Mouse (Mus musculus): Measurements from ENCODE around the gene Ltk. TPM values are rescaled to one million over a fixed set of nuclear protein-coding genes. Genes with fewer than 3 reads are reported as not detected.

Gene Ltk
- polyA plus RNA-seq, 1 experiment = not detected

GRCm38 (mm10) chr2:119745281-119745680 is 14.9 kb downstream of the Ltk start:
- TF ChIP-seq GATA1 (IDR thresholded peaks at IDR 0.05; ENCODE audit: low read length) (no peak), TAL1 (IDR thresholded peaks at IDR 0.05; ENCODE audit: low read length) (no peak)
- Histone ChIP-seq H3K27me3 (ENCODE audit: control insufficient read depth) (peaks cover 84% of the 10 kb centered on the region), H3K4me1 (ENCODE audit: control insufficient read depth) (peaks cover 41% of the 10 kb centered on the region), H3K36me3 (ENCODE audit: control insufficient read depth) (no peaks in the 10 kb centered on the region; the same call in 1 of the 2 replicates), H3K9me3 (ENCODE audit: control insufficient read depth, low read length) (no peaks in the 10 kb centered on the region; the same call in 1 of the 2 replicates), H3K4me3 (replicated peaks) (no peak overlapping the region)

- TF ChIP-seq TAL1 (IDR thresholded peaks at IDR 0.05; ENCODE audit: low read length) = no peak
- no peak for TF ChIP-seq GATA1 (IDR thresholded peaks at IDR 0.05; ENCODE audit: low read length)
- peaks cover 79% of the 10 kb centered on the region for H3K27me3 ChIP-seq (ENCODE audit: control insufficient read depth)
- peaks cover 41% of the 10 kb centered on the region for H3K4me1 ChIP-seq (ENCODE audit: control insufficient read depth)
- H3K4me3 ChIP-seq (replicated peaks) = peak overlapping the region; percentile 77
- no peaks in the 10 kb centered on the region; the same call in 1 of the 2 replicates for H3K36me3 ChIP-seq (ENCODE audit: control insufficient read depth)
- H3K9me3 ChIP-seq (ENCODE audit: control insufficient read depth, low read length) = no peaks in the 10 kb centered on the region; the same call in 1 of the 2 replicates
Observed at GRCm38 (mm10) chr2:119744163-119745111, 15.8 kb downstream of the Ltk start.

- no peaks in the 10 kb centered on the region for H3K36me3 ChIP-seq (ENCODE audit: control insufficient read depth)
- no peaks in the 10 kb centered on the region; the same call in 1 of the 2 replicates for H3K9me3 ChIP-seq (ENCODE audit: control insufficient read depth, low read length)
- H3K27me3 ChIP-seq (ENCODE audit: control insufficient read depth) = peaks cover 76% of the 10 kb centered on the region
- TF ChIP-seq TAL1 (IDR thresholded peaks at IDR 0.05; ENCODE audit: low read length) (no peak), GATA1 (IDR thresholded peaks at IDR 0.05; ENCODE audit: low read length) (no peak)
- peaks cover 41% of the 10 kb centered on the region for H3K4me1 ChIP-seq (ENCODE audit: control insufficient read depth)
- H3K4me3 ChIP-seq (replicated peaks) = peak overlapping the region; percentile 77
Observed at GRCm38 (mm10) chr2:119743808-119744162, 16.4 kb downstream of the Ltk start.

- H3K4me1 ChIP-seq (ENCODE audit: control insufficient read depth) = peaks cover 41% of the 10 kb centered on the region
- H3K27me3 ChIP-seq (ENCODE audit: control insufficient read depth) = peaks cover 80% of the 10 kb centered on the region
- no peak for TF ChIP-seq GATA1 (IDR thresholded peaks at IDR 0.05; ENCODE audit: low read length)
- no peak for TF ChIP-seq TAL1 (IDR thresholded peaks at IDR 0.05; ENCODE audit: low read length)
Observed at GRCm38 (mm10) chr2:119743176-119743807, 16.9 kb downstream of the Ltk start.

GRCm38 (mm10) chr2:119742461-119743175 is 17.6 kb downstream of the Ltk start:
- H3K9me3 ChIP-seq (ENCODE audit: control insufficient read depth, low read length) = no peaks in the 10 kb centered on the region; the same call in 1 of the 2 replicates
- H3K36me3 ChIP-seq (ENCODE audit: control insufficient read depth) = no peaks in the 10 kb centered on the region
- H3K27me3 ChIP-seq (ENCODE audit: control insufficient read depth) = peaks cover 79% of the 10 kb centered on the region
- peak overlapping the region; percentile 77 for H3K4me3 ChIP-seq (replicated peaks)
- TF ChIP-seq TAL1 (IDR thresholded peaks at IDR 0.05; ENCODE audit: low read length) (no peak), GATA1 (IDR thresholded peaks at IDR 0.05; ENCODE audit: low read length) (no peak)
- H3K4me1 ChIP-seq (ENCODE audit: control insufficient read depth) = peaks cover 41% of the 10 kb centered on the region

More at GRCm38 (mm10) chr2:119743176-119743807, 16.9 kb downstream of the Ltk start:
- Histone ChIP-seq H3K36me3 (ENCODE audit: control insufficient read depth) (no peaks in the 10 kb centered on the region), H3K9me3 (ENCODE audit: control insufficient read depth, low read length) (no peaks in the 10 kb centered on the region; the same call in 1 of the 2 replicates), H3K4me3 (replicated peaks) (peak overlapping the region; percentile 77)

GRCm38 (mm10) chr2:119741581-119742411 is 18.4 kb downstream of the Ltk start, which contains the start of gene Itpka:
Gene Itpka, plus strand, starts transcription at chr2:119742337.
- H3K27me3 ChIP-seq (ENCODE audit: control insufficient read depth) = peaks cover 84% of the 10 kb centered on the region

GRCm38 (mm10) chr2:119740567-119740966 is 19.7 kb downstream of the Ltk start:
- TF ChIP-seq TAL1 (IDR thresholded peaks at IDR 0.05; ENCODE audit: low read length) = no peak
- no peak for TF ChIP-seq GATA1 (IDR thresholded peaks at IDR 0.05; ENCODE audit: low read length)

More at GRCm38 (mm10) chr2:119741581-119742411, 18.4 kb downstream of the Ltk start, which contains the start of gene Itpka:
- peaks cover 41% of the 10 kb centered on the region for H3K4me1 ChIP-seq (ENCODE audit: control insufficient read depth)
- H3K36me3 ChIP-seq (ENCODE audit: control insufficient read depth) = no peaks in the 10 kb centered on the region
- TF ChIP-seq TAL1 (IDR thresholded peaks at IDR 0.05; ENCODE audit: low read length) (no peak), GATA1 (IDR thresholded peaks at IDR 0.05; ENCODE audit: low read length) (no peak)
- peak within 1 kb of the TSS; percentile 77 for H3K4me3 ChIP-seq (replicated peaks)
- no peaks in the 10 kb centered on the region; the same call in 1 of the 2 replicates for H3K9me3 ChIP-seq (ENCODE audit: control insufficient read depth, low read length)

GRCm38 (mm10) chr2:119737124-119737523 is 23.1 kb downstream of the Ltk start:
- TF ChIP-seq GATA1 (IDR thresholded peaks at IDR 0.05; ENCODE audit: low read length) (no peak), TAL1 (IDR thresholded peaks at IDR 0.05; ENCODE audit: low read length) (no peak)
- H3K27me3 ChIP-seq (ENCODE audit: control insufficient read depth) = peaks cover 44% of the 10 kb centered on the region
- H3K4me1 ChIP-seq (ENCODE audit: control insufficient read depth) = peaks cover 11% of the 10 kb centered on the region
- H3K36me3 ChIP-seq (ENCODE audit: control insufficient read depth) = peaks cover 29% of the 10 kb centered on the region
- H3K4me3 ChIP-seq (replicated peaks) = no peak overlapping the region
- H3K9me3 ChIP-seq (ENCODE audit: control insufficient read depth, low read length) = no peaks in the 10 kb centered on the region

More at GRCm38 (mm10) chr2:119740567-119740966, 19.7 kb downstream of the Ltk start:
- Histone ChIP-seq H3K27me3 (ENCODE audit: control insufficient read depth) (peaks cover 79% of the 10 kb centered on the region), H3K4me1 (ENCODE audit: control insufficient read depth) (peaks cover 41% of the 10 kb centered on the region), H3K9me3 (ENCODE audit: control insufficient read depth, low read length) (no peaks in the 10 kb centered on the region; the same call in 1 of the 2 replicates), H3K36me3 (ENCODE audit: control insufficient read depth) (peaks cover under 1% of the 10 kb centered on the region; the same call in 1 of the 2 replicates), H3K4me3 (replicated peaks) (no peak overlapping the region)

All from erythroblast, embryonic 14.5 days (primary cell).